Mouse (Mus musculus) gastrocnemius, postnatal 4 days (tissue): ENCODE measurements at regions not wholly inside any gene's neighbourhood (a gene's known extent, or its start where the extent isn't known, plus 50 kb on each side); places are given as distances from the start of the nearest gene placed in this dataset.

Experiments used
- DNase-seq, 2 experiments: peaks; one replicate each; pipeline ENCODE4 v3.0.0; 2021 to 2022; ENCODE audit warnings: low spot score in 2 of 2, mixed read lengths in 2 of 2

DNA sequence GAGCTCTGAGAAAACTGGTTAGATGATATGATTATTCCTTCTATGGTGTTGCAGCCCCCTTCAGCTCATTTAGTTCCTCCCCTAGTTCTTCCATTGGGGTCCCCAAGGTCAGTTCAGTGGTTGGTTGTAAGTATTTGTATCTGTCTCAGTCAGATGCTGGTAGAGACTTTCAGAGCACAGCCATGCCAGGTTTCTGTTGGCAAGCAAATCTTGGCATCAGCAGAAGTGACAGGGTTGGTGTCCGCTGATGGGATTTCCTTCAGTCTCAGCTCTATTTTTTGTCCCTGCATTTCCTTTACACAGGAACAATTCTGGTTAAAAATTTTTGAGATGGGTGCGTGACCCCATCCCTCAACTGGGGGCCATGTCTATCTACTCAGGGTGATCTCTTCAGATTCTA is 55.3 kb upstream of the Spaca1 start:
- no peak for DNase-seq

- no peak for DNase-seq
These were observed 64.3 kb upstream of the Spaca1 start for GRCm38 (mm10) chr4:34114323-34114722.

GRCm38 (mm10) chr4:34117086-34117485 is 67.1 kb upstream of the Spaca1 start:
- no peak for DNase-seq

GRCm38 (mm10) chr4:34122959-34123520 is 73.0 kb upstream of the Spaca1 start:
- DNase-seq, result no peak

DNA sequence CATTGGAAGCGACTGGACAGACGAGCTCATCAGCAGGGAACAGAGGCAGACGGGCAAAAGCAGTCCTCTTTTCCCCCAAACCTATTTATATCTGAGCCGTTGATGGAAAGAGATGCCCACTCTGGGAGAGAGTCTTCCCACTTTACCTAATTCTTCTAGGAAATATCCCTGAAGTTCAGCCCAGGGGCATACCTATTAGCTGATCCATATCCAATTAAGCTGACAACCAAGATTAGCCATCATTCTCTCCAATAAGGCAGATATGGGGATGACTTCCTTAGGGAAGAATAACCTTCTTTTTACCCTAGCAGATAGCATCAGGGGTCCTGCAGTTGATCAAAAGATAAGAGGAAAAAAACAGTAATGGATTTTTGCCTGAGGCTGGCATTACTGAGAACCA is 78.2 kb upstream of the Spaca1 start:
- DNase-seq, result no peak

GRCm38 (mm10) chr4:34146133-34146867 is 96.3 kb upstream of the Spaca1 start:
- no peak for DNase-seq

DNA sequence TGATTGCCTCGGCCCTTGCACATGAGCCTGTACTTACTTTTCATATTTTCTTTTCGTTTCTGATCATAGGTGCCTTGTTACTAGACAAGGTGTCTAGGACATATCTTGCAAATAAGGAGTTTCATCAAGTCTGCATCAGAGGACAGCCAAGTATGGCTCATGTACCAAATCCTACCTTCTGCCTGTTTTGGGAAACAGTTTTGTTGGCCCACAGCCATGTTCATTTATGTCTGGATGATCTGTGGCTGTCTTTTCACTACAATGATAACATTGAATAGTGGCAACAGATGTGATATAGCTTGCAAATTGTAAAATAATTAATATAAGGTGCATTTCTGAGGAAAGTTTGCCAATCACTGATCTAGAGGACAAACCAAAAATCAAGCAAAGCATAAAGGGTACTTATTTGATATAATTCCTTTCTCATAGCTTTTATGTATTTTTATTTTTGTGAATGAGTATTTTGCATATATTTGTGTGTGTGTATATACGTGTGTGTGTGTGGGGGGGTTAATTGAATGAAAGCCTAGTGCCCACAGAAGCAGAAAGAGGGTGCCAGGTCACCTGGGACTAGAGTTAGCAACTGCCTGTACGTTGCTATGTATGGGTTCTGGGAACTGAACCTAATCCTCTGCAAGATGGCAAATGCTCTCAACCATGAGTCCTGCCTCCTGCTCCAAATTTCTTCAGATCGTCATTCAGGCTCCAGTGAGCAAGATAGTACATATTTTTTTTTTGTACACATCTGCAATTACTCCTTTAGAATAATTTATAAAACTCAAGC is 99.2 kb upstream of the Spaca1 start:
- no peak for DNase-seq

- no peak for DNase-seq
These were observed 101.8 kb upstream of the Spaca1 start for GRCm38 (mm10) chr4:34151605-34152347.

GRCm38 (mm10) chr4:34155501-34155900 is 105.5 kb upstream of the Spaca1 start:
- no peak for DNase-seq

DNA sequence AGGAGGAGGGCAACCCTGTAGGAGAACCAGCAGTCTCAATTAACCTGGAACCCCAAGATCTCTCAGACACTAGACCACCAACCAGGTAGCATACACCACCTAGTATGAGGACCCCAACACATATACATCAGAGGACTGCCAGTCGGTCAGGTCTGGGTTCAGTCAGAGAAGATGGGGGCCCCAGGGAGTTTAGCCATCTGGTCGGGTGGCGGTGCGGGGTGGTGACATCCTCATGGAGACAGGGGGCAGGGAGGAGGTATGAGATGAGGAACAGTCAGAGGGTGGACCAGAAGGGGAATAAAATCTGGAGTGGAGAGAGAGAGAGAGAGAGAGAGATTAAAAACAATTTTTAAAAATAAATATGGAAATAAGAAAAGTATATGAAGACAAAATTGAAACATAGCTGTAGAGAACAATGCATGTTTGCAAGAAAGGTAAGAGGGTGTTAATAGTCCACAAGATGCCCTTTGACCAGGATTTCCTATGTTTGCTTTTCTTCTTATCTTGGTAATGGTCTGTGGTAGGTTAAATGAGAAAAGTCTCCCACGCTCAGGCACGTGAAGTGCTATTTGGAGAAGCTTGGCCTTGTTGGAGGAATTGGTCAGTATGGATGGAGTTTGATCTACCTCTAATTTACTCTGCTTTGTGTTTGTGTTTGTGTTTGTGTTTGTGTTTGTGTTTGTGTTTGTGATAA is 108.0 kb upstream of the Spaca1 start:
- DNase-seq, result no peak

GRCm38 (mm10) chr4:34171265-34171862 is 121.4 kb upstream of the Spaca1 start:
- DNase-seq, result no peak

DNA sequence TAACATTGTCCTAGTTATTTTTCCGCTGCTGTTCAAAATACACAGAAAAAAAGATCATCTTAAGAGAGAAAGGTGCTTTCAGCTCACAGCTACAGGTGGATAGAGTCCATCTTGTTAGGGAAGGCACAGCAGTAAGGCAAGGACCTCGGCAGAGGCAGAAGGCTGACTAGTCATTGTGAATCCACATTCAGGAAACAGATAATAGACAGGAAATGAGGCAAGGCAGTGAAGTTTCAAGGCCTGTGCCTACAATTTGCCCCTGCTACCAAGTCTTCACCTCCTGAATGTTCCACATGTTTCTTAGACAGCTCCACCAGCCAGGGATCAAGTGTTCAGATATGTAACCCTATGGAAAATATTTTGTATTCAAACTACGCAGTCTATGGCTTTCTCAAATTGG is 122.0 kb upstream of the Spaca1 start:
- DNase-seq, result no peak

DNA sequence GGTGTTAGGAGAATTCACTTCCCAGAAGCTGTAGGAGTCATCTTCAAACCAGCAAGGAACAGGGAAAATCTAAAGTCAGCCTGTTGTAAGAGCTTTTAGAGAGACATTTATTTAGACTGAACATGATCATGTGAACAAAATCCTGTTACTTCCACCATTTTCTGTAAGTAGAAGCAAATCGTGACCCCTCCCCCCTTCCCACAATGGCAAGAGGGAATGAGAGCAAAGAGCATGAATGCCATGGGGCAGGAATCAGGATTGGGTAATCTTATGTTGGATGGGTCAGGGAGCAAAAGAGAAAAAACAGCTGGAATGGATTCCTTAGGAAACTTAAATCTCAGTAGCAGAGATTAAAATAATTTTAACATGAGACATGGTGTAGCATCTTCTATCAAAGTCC is 127.4 kb upstream of the Spaca1 start:
- no peak for DNase-seq

- DNase-seq, result no peak
These were observed 136.5 kb upstream of the Spaca1 start for GRCm38 (mm10) chr4:34186522-34186921.

DNA sequence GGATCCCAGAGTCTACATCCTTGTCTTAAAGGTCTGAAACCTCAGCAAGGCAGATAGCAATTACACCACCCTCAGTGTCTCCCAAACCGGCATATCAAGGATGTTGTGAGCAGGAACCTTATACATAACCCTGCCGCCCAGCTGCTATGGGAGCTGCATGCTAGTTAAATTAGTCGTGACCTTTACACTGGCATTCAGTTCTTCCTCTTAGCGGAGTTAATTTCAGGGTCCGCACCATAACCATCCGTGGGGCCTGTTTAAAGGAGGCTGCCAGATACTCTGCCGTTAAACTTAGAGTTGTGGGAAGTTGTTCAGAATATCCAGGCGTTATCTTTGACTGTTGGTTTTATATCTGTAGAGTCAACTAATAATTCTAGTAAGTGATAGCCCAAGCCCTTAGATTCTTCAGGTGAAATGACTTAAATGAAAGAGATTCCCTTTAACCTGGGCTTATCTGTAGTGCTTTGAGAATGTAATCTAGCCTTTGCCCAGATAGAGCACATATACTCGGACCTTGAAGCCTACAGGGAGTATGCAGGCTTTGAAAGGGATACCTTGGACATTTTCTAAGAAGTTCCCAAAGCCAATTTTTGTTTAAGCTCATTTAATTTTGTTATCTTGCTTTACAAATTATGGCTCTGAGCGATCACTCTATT is 153.3 kb upstream of the Spaca1 start:
- no peak for DNase-seq

- DNase-seq, result no peak
These were observed 159.3 kb upstream of the Spaca1 start for GRCm38 (mm10) chr4:34209179-34209896.

- no peak for DNase-seq
These were observed 163.7 kb upstream of the Spaca1 start for GRCm38 (mm10) chr4:34213731-34214130.

GRCm38 (mm10) chr4:34214346-34214745 is 164.4 kb upstream of the Spaca1 start:
- DNase-seq, result no peak

GRCm38 (mm10) chr4:34221915-34222314 is 171.9 kb upstream of the Spaca1 start:
- DNase-seq, result no peak
